Mouse (Mus musculus): ENCODE measurements around the gene Rpl32. TPM values are rescaled to one million over a fixed set of nuclear protein-coding genes. Genes with fewer than 3 reads are reported as not detected.

The Rpl32 gene
- total and polyA plus RNA-seq, 2 experiments from 2014 or later, result 790 to 1,119 TPM

- Histone ChIP-seq H3K4me2 (ENCODE audit: low read depth, low read length) (no peak overlapping the region), H3K4me1 (ENCODE audit: insufficient read depth, low read length) (no peaks in the 10 kb centered on the region), H3K4me3 (ENCODE audit: low read length) (no peak overlapping the region), H3K27me3 (ENCODE audit: insufficient read depth, low read length) (no peaks in the 10 kb centered on the region), H3K36me3 (ENCODE audit: insufficient read depth, low read length) (no peaks in the 10 kb centered on the region), H3K9ac (replicated peaks; ENCODE audit: low read length) (no peak overlapping the region), H3K9me3 (ENCODE audit: low read length) (no peaks in the 10 kb centered on the region), H3K27ac (no peak overlapping the region)
- TF ChIP-seq CTCF (IDR thresholded peaks at IDR 0.05; ENCODE audit: low read depth), result no peak
- 59% methylated on average over 5 of the region's 5 CpGs for WGBS
- DNase-seq (ENCODE audit: low spot score) (no peak), ATAC-seq (no peak)
Measured at GRCm38 (mm10) chr6:115759461-115759860, 49.1 kb downstream of the Rpl32 start.

- Histone ChIP-seq H3K27me3 (ENCODE audit: insufficient read depth, low read length) (no peaks in the 10 kb centered on the region), H3K36me3 (ENCODE audit: insufficient read depth, low read length) (no peaks in the 10 kb centered on the region), H3K9me3 (ENCODE audit: low read length) (no peaks in the 10 kb centered on the region), H3K4me1 (ENCODE audit: insufficient read depth, low read length) (no peaks in the 10 kb centered on the region), H3K4me3 (ENCODE audit: low read length) (no peak overlapping the region), H3K9ac (replicated peaks; ENCODE audit: low read length) (no peak overlapping the region), H3K4me2 (ENCODE audit: low read depth, low read length) (no peak overlapping the region), H3K27ac (no peak overlapping the region)
- DNase-seq (ENCODE audit: low spot score), result no peak
- ATAC-seq, result no peak
- 68% methylated on average over 9 of the region's 9 CpGs for WGBS
- no peak for TF ChIP-seq CTCF (IDR thresholded peaks at IDR 0.05; ENCODE audit: low read depth)
Measured at GRCm38 (mm10) chr6:115758981-115759435, 49.5 kb downstream of the Rpl32 start.

GRCm38 (mm10) chr6:115755536-115755935 lies 53.0 kb downstream of the Rpl32 start:
- no peaks in the 10 kb centered on the region for H3K27me3 ChIP-seq (ENCODE audit: insufficient read depth, low read length)
- H3K9ac ChIP-seq (replicated peaks; ENCODE audit: low read length), result no peak overlapping the region
- no peak overlapping the region for H3K27ac ChIP-seq
- no peak for ATAC-seq
- H3K9me3 ChIP-seq (ENCODE audit: low read length), result no peaks in the 10 kb centered on the region
- no peaks in the 10 kb centered on the region for H3K36me3 ChIP-seq (ENCODE audit: insufficient read depth, low read length)
- no peak for TF ChIP-seq CTCF (IDR thresholded peaks at IDR 0.05; ENCODE audit: low read depth)
- no peaks in the 10 kb centered on the region for H3K4me1 ChIP-seq (ENCODE audit: insufficient read depth, low read length)
- H3K4me2 ChIP-seq (ENCODE audit: low read depth, low read length), result no peak overlapping the region
- no peak for DNase-seq (ENCODE audit: low spot score)
- WGBS, result 72% methylated on average over 7 of the region's 7 CpGs
- no peak overlapping the region for H3K4me3 ChIP-seq (ENCODE audit: low read length)

Small RNA genes within 50 kb of the gene (microRNA-seq; reads per million reads assigned to microRNA genes)
- 0.35 to 0.36 reads per million in 2 experiments for gene Mir7660

Other genes starting within 250 kb of the Rpl32 start
- gene Mkrn2os, start 216.2 kb downstream of the Rpl32 start, total RNA-seq (2014; rRNA removed), result not detected in 2 replicates
- 0.32 and 0.39 TPM in 2 replicates for gene Mkrn2os, start 216.2 kb downstream of the Rpl32 start, polyA plus RNA-seq (2015; fragmentation: Nextera tagmentation; extraction: Ambion mirVana)
- 25.2 and 29.4 TPM in 2 replicates for gene Mkrn2, start 206.8 kb downstream of the Rpl32 start, total RNA-seq (2014; rRNA removed)
- gene Mkrn2, start 206.8 kb downstream of the Rpl32 start, polyA plus RNA-seq (2015; fragmentation: Nextera tagmentation; extraction: Ambion mirVana), result 37.4 and 40.6 TPM in 2 replicates
- gene Raf1, start 132.1 kb downstream of the Rpl32 start, total RNA-seq (2014; rRNA removed), result 204 and 218 TPM in 2 replicates
- gene Raf1, start 132.1 kb downstream of the Rpl32 start, polyA plus RNA-seq (2015; fragmentation: Nextera tagmentation; extraction: Ambion mirVana), result 86.1 and 90.5 TPM in 2 replicates
- gene Tmem40, start 46.3 kb downstream of the Rpl32 start, total RNA-seq (2014; rRNA removed), result 0.68 and 2.5 TPM in 2 replicates
- gene Tmem40, start 46.3 kb downstream of the Rpl32 start, polyA plus RNA-seq (2015; fragmentation: Nextera tagmentation; extraction: Ambion mirVana), result 2.5 and 2.9 TPM in 2 replicates
- 10.5 and 12.5 TPM in 2 replicates for gene Cand2, start 34.2 kb downstream of the Rpl32 start, total RNA-seq (2014; rRNA removed)
- 4.5 and 5.5 TPM in 2 replicates for gene Cand2, start 34.2 kb downstream of the Rpl32 start, polyA plus RNA-seq (2015; fragmentation: Nextera tagmentation; extraction: Ambion mirVana)
- 1.8 and 2.4 TPM in 2 replicates for gene Efcab12, start 29.7 kb upstream of the Rpl32 start, total RNA-seq (2014; rRNA removed)
- 1.6 and 2.0 TPM in 2 replicates for gene Efcab12, start 29.7 kb upstream of the Rpl32 start, polyA plus RNA-seq (2015; fragmentation: Nextera tagmentation; extraction: Ambion mirVana)
- gene Mbd4, start 44.6 kb upstream of the Rpl32 start, total RNA-seq (2014; rRNA removed), result 2.9 and 3.8 TPM in 2 replicates
- 5.6 and 6.5 TPM in 2 replicates for gene Mbd4, start 44.6 kb upstream of the Rpl32 start, polyA plus RNA-seq (2015; fragmentation: Nextera tagmentation; extraction: Ambion mirVana)
- gene Ift122, start 44.7 kb upstream of the Rpl32 start, total RNA-seq (2014; rRNA removed), result 29.3 and 29.4 TPM in 2 replicates
- 19.2 and 19.7 TPM in 2 replicates for gene Ift122, start 44.7 kb upstream of the Rpl32 start, polyA plus RNA-seq (2015; fragmentation: Nextera tagmentation; extraction: Ambion mirVana)
- gene Rho, start 123.0 kb upstream of the Rpl32 start, total RNA-seq (2014; rRNA removed), result 0.37 and 1.1 TPM in 2 replicates
- 0.08 and 0.09 TPM in 2 replicates for gene Rho, start 123.0 kb upstream of the Rpl32 start, polyA plus RNA-seq (2015; fragmentation: Nextera tagmentation; extraction: Ambion mirVana)
- 1.0 TPM in 1 of 2 replicates, not detected in the other for gene H1foo, start 136.2 kb upstream of the Rpl32 start, total RNA-seq (2014; rRNA removed)
- not detected in 2 replicates for gene H1foo, start 136.2 kb upstream of the Rpl32 start, polyA plus RNA-seq (2015; fragmentation: Nextera tagmentation; extraction: Ambion mirVana)
- 31.2 and 36.1 TPM in 2 replicates for gene Plxnd1, start 186.3 kb upstream of the Rpl32 start, total RNA-seq (2014; rRNA removed)
- gene Plxnd1, start 186.3 kb upstream of the Rpl32 start, polyA plus RNA-seq (2015; fragmentation: Nextera tagmentation; extraction: Ambion mirVana), result 6.1 and 8.2 TPM in 2 replicates

Data from hindbrain, postnatal 0 days (tissue).